Comparison of ENCODE assay signal across 22 mouse cellular contexts in the genomic region with DNA sequence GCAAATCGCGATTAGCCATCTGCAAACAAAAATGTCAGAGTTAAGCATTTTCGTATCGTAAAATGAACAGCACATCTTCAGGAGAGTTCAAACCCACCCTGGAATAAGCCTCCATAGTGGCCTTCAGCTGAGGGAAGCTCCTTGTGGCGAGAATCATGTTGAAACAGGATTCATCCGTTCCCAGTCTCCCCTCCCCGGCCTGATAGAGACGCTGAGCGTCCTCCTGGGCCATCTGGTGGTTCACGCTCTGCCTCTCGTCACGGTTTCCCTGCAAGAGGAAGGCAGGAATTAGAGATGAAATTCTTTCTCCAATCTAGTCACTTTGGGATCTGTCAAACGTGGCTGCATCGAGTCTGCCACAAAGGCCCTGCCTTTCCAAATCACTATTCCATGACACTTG. TPM values are rescaled to one million over a fixed set of nuclear protein-coding genes. Genes with fewer than 3 reads are reported as not detected.
DNase-seq lines count a peak whose midpoint lies in the region; ATAC-seq and TF ChIP-seq lines count a peak whose summit lies in the region.
"Had no signal": no experiment of that assay in that cellular context is flagged by ENCODE, and none has a peak within 500 bp of the region (broad histone marks: within the 10 kb centered on the region; RNA-seq: fewer than 3 reads in every experiment).

No protein-coding gene starts in this region.

- no peak overlapping the region for H3K4me3 ChIP-seq in left cerebral cortex, adult 2 months
- no peak overlapping the region for H3K4me3 ChIP-seq in embryonic facial prominence, embryonic 13.5 days
- H3K4me3 ChIP-seq: forebrain, embryonic 12.5 days; heart, embryonic 12.5 days; hindbrain, embryonic 15.5 days had no signal

- peaks cover 8% of the 10 kb centered on the region for H3K4me1 ChIP-seq in embryonic facial prominence, embryonic 13.5 days
- H3K4me1 ChIP-seq: forebrain, embryonic 12.5 days; heart, embryonic 12.5 days; hindbrain, embryonic 15.5 days had no signal

- H3K36me3 ChIP-seq in embryonic facial prominence, embryonic 13.5 days, result peaks cover 80% of the 10 kb centered on the region
- H3K36me3 ChIP-seq: forebrain, embryonic 12.5 days had no signal

- H3K9me3 ChIP-seq in embryonic facial prominence, embryonic 13.5 days, result no peaks in the 10 kb centered on the region
- H3K9me3 ChIP-seq: forebrain, embryonic 12.5 days; heart, embryonic 12.5 days; hindbrain, embryonic 15.5 days had no signal

- H3K27me3 ChIP-seq in embryonic facial prominence, embryonic 13.5 days, result no peaks in the 10 kb centered on the region
- H3K27me3 ChIP-seq: CH12.LX; forebrain, embryonic 12.5 days; heart, embryonic 12.5 days; hindbrain, embryonic 15.5 days; Patski had no signal

- peak overlapping the region; percentile 40; the same call in 1 of the 2 replicates for H3K27ac ChIP-seq in left cerebral cortex, adult 2 months
- H3K27ac ChIP-seq in embryonic facial prominence, embryonic 13.5 days, result peak overlapping the region; percentile 41; the same call in 1 of the 2 replicates
- H3K27ac ChIP-seq: forebrain, embryonic 12.5 days; hindbrain, embryonic 15.5 days had no signal

- no peak for ATAC-seq in embryonic facial prominence, embryonic 13.5 days (ENCODE audit: insufficient number of reproducible peaks, insufficient read depth, low FRiP score, low TSS enrichment, low read depth)
- ATAC-seq: activated CD4-positive, CD25-positive, alpha-beta regulatory T cell, adult 4 months; forebrain, postnatal 0 days; intestine, embryonic 16.5 days; Patski had no signal

- no peak for TF ChIP-seq CTCF in left cerebral cortex, adult 2 months (IDR thresholded peaks at IDR 0.05)

- no peak overlapping the region for H3K4me2 ChIP-seq in embryonic facial prominence, embryonic 13.5 days
- H3K4me2 ChIP-seq: forebrain, embryonic 12.5 days; heart, embryonic 12.5 days; hindbrain, embryonic 15.5 days had no signal

- peak; percentile 82 for DNase-seq in heart, adult 11 months
- DNase-seq in heart, postnatal 25 days (ENCODE audit: low spot score), result no peak
- no peak for DNase-seq in left cerebral cortex, adult 2 months (ENCODE audit: extremely low spot score in 1 of 2, low spot score in 2 of 2)
- no peak for DNase-seq in left cerebral cortex, adult 18-20 months (ENCODE audit: low spot score in 2 of 2)
- DNase-seq in gastrocnemius, adult 18-20 months (ENCODE audit: low spot score), result no peak
- DNase-seq: adrenal gland, adult 2 months; adrenal gland, postnatal 25 days; cerebellum, adult 11 months; cerebellum, adult 8-10 months; cerebellum, postnatal 36 days; forebrain, postnatal 0 days; gastrocnemius, postnatal 14 days; heart, postnatal 36 days had no signal

- WGBS in embryonic facial prominence, embryonic 13.5 days, result 57% methylated on average over 14 of the region's 14 CpGs

- no peak overlapping the region for H3K9ac ChIP-seq in embryonic facial prominence, embryonic 13.5 days
- H3K9ac ChIP-seq: forebrain, embryonic 12.5 days; forebrain, postnatal 0 days; heart, embryonic 12.5 days; hindbrain, embryonic 15.5 days had no signal

- intact Hi-C loops in heart, postnatal 25 days (cut with DNase I), result no loop called here
- intact Hi-C loops in left cerebral cortex, adult 2 months (cut with DNase I), result no loop called here

RNA-seq across cellular contexts. Expression of a gene that starts 8.2 kb away (rescaled TPM):
- not detected for total RNA-seq in heart, postnatal 25 days (2021)
- total RNA-seq in left cerebral cortex, adult 2 months (2021), result 1 to 10 TPM in 1 of 2 experiments, under 1 TPM in 1; 0.95 to 2.2 TPM
- total RNA-seq in left cerebral cortex, adult 18-20 months (2021), result 1 to 10 TPM; 1.7 to 2.4 TPM
- 0.34 and 0.59 TPM in 2 replicates for polyA plus RNA-seq in embryonic facial prominence, embryonic 13.5 days (2015; fragmentation: Nextera tagmentation; extraction: Ambion mirVana)
- under 1 TPM; 0.14 to 0.19 TPM for total RNA-seq in gastrocnemius, adult 18-20 months (2021)
- total RNA-seq: heart, adult 8-10 months; heart, postnatal 36 days had no signal
- polyA plus RNA-seq: activated CD4-positive, CD25-positive, alpha-beta regulatory T cell, adult 4 months; heart, embryonic 12.5 days had no signal

RNA-seq across cellular contexts. Expression of a gene that starts 19.7 kb away (rescaled TPM):
- total RNA-seq in heart, postnatal 25 days (2021), result 10 to 100 TPM; 49.8 to 54.1 TPM
- total RNA-seq in left cerebral cortex, adult 2 months (2021), result 10 to 100 TPM; 64.9 to 66.2 TPM
- total RNA-seq in left cerebral cortex, adult 18-20 months (2021), result 10 to 100 TPM; 70.5 to 78.1 TPM
- 39.5 and 42.0 TPM in 2 replicates for polyA plus RNA-seq in embryonic facial prominence, embryonic 13.5 days (2015; fragmentation: Nextera tagmentation; extraction: Ambion mirVana)
- total RNA-seq in gastrocnemius, adult 18-20 months (2021), result 10 to 100 TPM; 47.7 to 72.8 TPM

RNA-seq across cellular contexts. Expression of a gene that starts 36.5 kb away (rescaled TPM):
- under 1 TPM; 0.36 to 0.49 TPM for total RNA-seq in heart, postnatal 25 days (2021)
- total RNA-seq in left cerebral cortex, adult 2 months (2021), result 1 to 10 TPM in 1 of 2 experiments, under 1 TPM in 1; 0.97 to 1.2 TPM
- total RNA-seq in left cerebral cortex, adult 18-20 months (2021), result under 1 TPM; 0.72 to 0.96 TPM
- 1.6 and 1.7 TPM in 2 replicates for polyA plus RNA-seq in embryonic facial prominence, embryonic 13.5 days (2015; fragmentation: Nextera tagmentation; extraction: Ambion mirVana)
- total RNA-seq in gastrocnemius, adult 18-20 months (2021), result 100 to 1,000 TPM; 236 to 409 TPM
- polyA plus RNA-seq: forebrain, postnatal 0 days had no signal

Comparison
In these comparisons a context has a peak if more than half of its experiments do, and no peak if none do; other contexts are left out.
1. RNA of a gene that starts 36.5 kb away (total RNA-seq): 236 to 409 TPM in gastrocnemius, adult 18-20 months; 0.97 to 1.2 TPM in left cerebral cortex, adult 2 months, 0.72 to 0.96 TPM in left cerebral cortex, adult 18-20 months and 0.36 to 0.49 TPM in heart, postnatal 25 days; every median in the first group is over 100 times any median in the second.